Mouse (Mus musculus) right cerebral cortex, postnatal 4 days (tissue): Measurements from ENCODE around the gene Ebf1.

Experiments
- DNase-seq: peaks from one replicate; pipeline ENCODE4 v3.0.0-alpha.2; 2022

Ebf1 gene

DNA sequence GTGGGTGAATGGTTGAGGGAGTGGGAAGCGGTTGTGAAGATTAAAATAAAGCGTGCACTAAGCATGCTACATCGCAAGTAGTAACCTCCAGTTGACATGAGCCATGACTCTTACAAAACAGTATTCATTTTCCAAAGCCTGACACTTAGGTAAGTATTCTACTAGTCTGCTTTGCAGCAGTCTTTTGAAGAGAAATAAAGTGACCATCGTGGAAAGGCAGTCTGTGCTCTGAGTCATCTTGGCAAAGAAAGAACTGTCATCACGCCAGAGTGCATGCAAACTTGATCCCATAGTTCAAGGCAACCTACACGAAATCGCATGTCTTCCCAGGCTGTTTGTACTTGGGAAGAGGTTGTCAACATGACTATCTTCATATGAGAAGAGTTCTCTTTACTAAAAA lies 237.4 kb downstream of the Ebf1 start:
- no peak for DNase-seq

DNA sequence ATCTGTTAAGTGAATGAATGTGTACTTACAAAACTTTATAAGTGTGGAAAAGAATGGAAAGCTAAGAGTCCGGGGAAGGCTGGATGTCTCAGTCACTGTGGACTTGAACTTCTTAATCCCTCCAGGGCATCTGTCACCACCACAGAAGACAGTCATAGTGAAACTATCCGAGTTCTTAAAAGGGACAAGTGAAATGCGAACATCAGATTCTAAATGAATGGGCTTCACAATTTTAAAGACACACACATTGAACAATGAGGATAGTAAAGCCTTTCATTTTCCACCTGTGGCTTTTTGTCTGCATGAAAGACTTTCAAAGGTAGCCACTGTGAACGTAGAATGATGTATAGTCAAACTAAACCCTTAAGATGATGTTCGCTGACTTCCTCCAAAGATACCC lies 244.0 kb downstream of the Ebf1 start:
- DNase-seq, result no peak

DNA sequence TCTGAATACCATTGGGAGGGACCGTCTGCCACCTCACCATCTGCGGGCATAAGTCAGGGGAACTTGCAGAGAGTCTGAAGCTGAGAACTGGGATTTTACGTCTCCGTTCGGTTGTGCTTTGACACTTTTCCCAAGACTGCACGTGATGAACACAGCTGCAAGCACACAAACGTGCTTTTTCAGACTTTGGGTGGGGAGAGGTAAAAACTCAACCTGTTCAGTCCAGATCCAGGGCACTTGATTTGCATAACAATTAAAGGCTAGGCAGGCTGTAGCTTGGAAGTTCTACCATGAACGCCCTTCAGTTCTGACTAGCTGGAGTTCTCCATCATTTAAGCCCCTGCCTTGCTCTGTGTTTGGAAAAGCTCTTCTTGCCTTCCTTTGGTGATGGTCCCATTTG lies 246.8 kb downstream of the Ebf1 start:
- DNase-seq, result no peak

- DNase-seq, result no peak
Measured at GRCm38 (mm10) chr11:44866476-44867149, 249.5 kb downstream of the Ebf1 start.

- DNase-seq, result no peak
Measured at GRCm38 (mm10) chr11:44867433-44867832, 250.3 kb downstream of the Ebf1 start.

DNA sequence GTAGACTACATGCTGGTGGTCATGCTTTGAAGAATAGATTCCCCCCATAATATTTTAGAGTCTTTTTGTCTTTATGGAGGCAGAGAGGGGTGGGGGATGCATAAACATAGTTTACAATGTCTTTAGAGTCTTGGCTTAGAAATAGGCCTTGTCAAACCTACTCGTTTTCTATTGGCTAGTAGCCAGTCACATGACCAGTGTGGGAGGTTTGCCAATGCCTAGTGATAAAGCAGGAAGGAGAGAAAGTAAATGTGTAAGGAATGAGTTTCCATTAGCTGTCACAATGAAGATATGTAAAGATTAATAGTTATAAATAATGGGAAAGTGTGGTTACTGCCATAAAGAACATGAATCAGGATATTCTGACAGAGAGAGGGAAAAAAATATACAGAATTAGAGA lies 256.8 kb downstream of the Ebf1 start:
- no peak for DNase-seq

- no peak for DNase-seq
Measured at GRCm38 (mm10) chr11:44875171-44875570, 258.1 kb downstream of the Ebf1 start.

DNA sequence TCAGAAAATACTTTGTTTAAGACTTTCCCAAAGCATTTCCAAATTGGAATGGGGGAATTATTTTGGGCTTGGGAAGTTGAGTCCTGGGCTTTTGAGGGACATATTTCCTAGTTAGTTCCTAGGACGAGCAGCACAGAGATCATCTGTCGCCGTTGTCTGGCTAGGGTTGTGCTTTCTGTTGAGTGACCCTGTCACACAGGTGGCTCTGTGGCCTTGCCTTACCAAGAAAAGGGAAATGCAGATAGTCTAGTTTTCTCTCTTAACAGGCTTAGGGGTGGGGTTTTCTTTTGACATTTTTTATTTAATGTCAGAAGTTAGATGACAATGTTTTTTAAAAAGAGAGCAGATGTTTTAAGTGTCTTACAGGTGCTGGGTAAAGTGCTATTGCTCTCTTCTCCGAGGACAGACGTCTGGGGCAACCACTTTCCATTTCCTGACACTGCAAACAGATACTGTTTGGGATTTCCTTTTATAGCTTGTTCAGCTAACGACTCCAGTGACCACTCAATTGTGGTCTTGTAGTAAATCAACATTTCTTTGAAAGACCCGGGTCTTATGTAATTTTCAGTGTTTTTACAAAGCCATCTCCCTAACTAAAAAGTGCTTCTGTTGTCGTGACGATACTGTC lies 264.1 kb downstream of the Ebf1 start:
- no peak for DNase-seq

- no peak for DNase-seq
Measured at GRCm38 (mm10) chr11:44882476-44882970, 265.4 kb downstream of the Ebf1 start.

GRCm38 (mm10) chr11:44884337-44884736 lies 267.2 kb downstream of the Ebf1 start:
- DNase-seq, result no peak

- no peak for DNase-seq
Measured at GRCm38 (mm10) chr11:44886897-44887296, 269.8 kb downstream of the Ebf1 start.

- no peak for DNase-seq
Measured at GRCm38 (mm10) chr11:44887691-44888090, 270.6 kb downstream of the Ebf1 start.

DNA sequence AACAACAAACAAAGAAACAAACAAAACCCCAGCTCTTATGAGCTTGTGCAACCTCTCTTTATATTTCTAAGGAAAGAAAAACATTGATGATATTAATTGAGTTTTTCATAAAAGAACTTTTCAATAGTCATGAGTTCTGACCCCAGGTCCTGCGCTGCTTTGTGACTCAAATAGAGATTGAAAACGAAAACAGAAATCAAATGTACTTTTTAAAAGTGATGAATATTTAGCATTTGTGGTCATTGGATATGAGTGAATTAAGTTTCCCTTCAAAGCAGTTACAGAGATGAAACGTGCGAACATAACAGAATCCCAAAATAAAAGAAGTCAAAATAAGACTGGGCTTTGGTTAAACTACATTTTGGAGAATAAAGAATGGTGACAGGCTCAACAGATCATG lies 271.3 kb downstream of the Ebf1 start:
- no peak for DNase-seq

- DNase-seq, result no peak
Measured at GRCm38 (mm10) chr11:44892814-44893521, 275.9 kb downstream of the Ebf1 start.

- DNase-seq, result no peak
Measured at GRCm38 (mm10) chr11:44893986-44894385, 276.9 kb downstream of the Ebf1 start.

- no peak for DNase-seq
Measured at GRCm38 (mm10) chr11:44894798-44895197, 277.7 kb downstream of the Ebf1 start.

DNA sequence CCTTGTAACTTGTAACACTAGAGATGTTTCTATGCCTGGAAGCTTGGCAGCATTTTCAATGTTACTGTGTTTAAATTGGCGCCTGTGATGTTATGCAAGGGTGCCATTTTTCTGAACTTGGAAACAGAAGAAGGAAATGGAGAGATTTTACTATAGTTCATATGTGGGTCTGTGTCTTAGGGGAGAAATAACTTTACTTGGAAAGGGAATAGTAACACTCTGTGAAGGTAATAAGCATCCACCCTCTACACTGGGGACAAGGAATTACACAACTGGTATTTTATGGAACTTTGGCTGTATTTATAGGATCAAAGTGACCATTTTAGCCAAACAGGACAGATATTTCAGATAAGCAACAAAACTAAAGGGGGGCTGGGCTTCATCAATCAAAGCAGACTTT lies 278.8 kb downstream of the Ebf1 start:
- DNase-seq, result no peak

DNA sequence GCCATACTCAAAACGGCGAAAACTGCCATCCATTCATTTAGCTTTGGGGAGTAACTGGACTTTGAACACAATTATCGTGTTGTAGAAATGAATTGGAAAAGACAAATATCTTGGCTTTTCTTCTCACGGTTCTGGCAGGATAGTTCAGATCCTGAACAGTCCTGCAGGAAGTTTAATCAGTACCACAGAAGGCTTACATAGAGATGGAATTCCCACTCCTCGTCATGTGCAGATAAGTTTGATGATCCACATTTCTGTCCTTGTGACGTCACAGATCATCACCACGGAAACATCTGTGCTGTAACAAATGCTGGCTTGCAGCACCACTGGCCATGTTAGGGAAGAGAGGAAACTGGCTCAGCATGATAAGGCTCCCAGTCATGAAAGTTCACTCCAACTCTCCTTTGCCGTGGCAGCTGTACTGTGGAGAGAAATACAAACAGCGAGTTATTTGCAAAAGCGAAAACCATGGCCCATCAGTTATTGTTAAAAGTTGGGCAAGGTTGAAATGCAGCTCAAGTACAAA lies 280.1 kb downstream of the Ebf1 start:
- DNase-seq, result no peak

- no peak for DNase-seq
Measured at GRCm38 (mm10) chr11:44899554-44899953, 282.4 kb downstream of the Ebf1 start.

DNA sequence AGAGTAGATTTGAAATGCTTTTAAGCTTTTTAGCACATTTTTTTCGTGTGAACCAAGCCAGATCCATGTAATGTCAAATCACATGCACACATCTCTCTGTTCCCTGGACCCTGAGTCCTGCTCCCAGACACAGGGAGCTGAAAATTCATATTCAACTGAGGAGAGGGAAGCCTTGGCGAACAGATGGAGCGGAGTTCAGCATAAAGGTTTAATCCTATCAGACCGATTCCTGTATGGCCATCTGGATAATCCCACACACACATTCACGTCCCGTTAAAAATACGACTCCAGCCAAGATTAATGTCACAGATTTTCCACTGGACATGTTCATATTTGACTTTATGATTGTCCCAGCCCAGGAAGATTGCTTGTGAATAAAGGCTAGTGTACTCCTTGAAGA lies 282.8 kb downstream of the Ebf1 start:
- DNase-seq, result no peak

- no peak for DNase-seq
Measured at GRCm38 (mm10) chr11:44900496-44900895, 283.4 kb downstream of the Ebf1 start.

GRCm38 (mm10) chr11:44901715-44902114 lies 284.6 kb downstream of the Ebf1 start:
- DNase-seq, result no peak

GRCm38 (mm10) chr11:44902165-44902564 lies 285.0 kb downstream of the Ebf1 start:
- no peak for DNase-seq

DNA sequence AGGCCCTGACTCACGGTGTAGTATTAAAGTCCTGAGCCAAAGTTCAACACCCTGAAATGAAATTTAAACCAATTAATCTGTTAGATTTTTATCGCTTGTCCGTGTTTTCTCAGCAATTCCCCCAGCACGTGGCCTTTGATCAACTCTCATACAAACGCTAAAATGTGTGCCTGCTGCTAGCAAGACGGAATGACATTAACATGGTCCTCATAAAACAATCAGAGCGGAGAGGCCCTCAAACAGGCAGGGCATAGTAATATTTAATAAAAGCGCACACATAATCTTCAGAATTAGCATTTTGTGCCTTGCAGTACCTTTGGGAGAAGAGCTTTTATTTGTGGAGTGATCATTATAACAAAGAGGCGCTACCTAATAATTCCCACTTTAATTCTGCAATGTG lies 287.0 kb downstream of the Ebf1 start:
- DNase-seq, result no peak
